Mouse (Mus musculus): ENCODE results near the gene Fmod. TPM values are rescaled to one million over a fixed set of nuclear protein-coding genes. Genes with fewer than 3 reads are reported as not detected.

Fmod gene
- polyA plus RNA-seq, 1 experiment, result not detected

- H3K4me1 ChIP-seq (ENCODE audit: control insufficient read depth, insufficient read depth, low read length), result no peaks in the 10 kb centered on the region
Observed at GRCm38 (mm10) chr1:134092368-134092767, 55.3 kb downstream of the Fmod start.

GRCm38 (mm10) chr1:134092852-134093770 is 56.1 kb downstream of the Fmod start:
- Histone ChIP-seq H3K9me3 (replicated peaks; ENCODE audit: control insufficient read depth, insufficient read depth, low read length, poor library complexity, severe bottlenecking) (no peaks in the 10 kb centered on the region), H3K27me3 (ENCODE audit: control insufficient read depth, insufficient read depth, low read length, poor library complexity, severe bottlenecking) (no peaks in the 10 kb centered on the region), H3K4me1 (ENCODE audit: control insufficient read depth, insufficient read depth, low read length) (peaks cover 2% of the 10 kb centered on the region), H3K36me3 (ENCODE audit: control insufficient read depth, insufficient read depth, low read length, poor library complexity, severe bottlenecking) (no peaks in the 10 kb centered on the region), H3K27ac (ENCODE audit: insufficient read depth, low read length) (no peak overlapping the region), H3K4me3 (ENCODE audit: low read depth, low read length) (peak overlapping the region; percentile 50), H3K9ac (ENCODE audit: low read depth, poor library complexity, severe bottlenecking) (peak overlapping the region; percentile 30; the same call in 1 of the 2 replicates)
- TF ChIP-seq CTCF (IDR thresholded peaks at IDR 0.05; ENCODE audit: low read depth, low read length) (no peak), EP300 (IDR thresholded peaks at IDR 0.05; ENCODE audit: insufficient read depth, low read depth, low read length) (no peak)

More at GRCm38 (mm10) chr1:134092368-134092767, 55.3 kb downstream of the Fmod start:
- 0 out of 2 replicates have a peak overlapping the region, but pooled peaks have one; percentile 10 for H3K9ac ChIP-seq (ENCODE audit: low read depth, poor library complexity, severe bottlenecking)
- no peak overlapping the region for H3K27ac ChIP-seq (ENCODE audit: insufficient read depth, low read length)
- peak overlapping the region; percentile 21; the same call in 1 of the 2 replicates for H3K4me3 ChIP-seq (ENCODE audit: low read depth, low read length)
- no peaks in the 10 kb centered on the region for H3K36me3 ChIP-seq (ENCODE audit: control insufficient read depth, insufficient read depth, low read length, poor library complexity, severe bottlenecking)
- no peaks in the 10 kb centered on the region for H3K9me3 ChIP-seq (replicated peaks; ENCODE audit: control insufficient read depth, insufficient read depth, low read length, poor library complexity, severe bottlenecking)
- H3K27me3 ChIP-seq (ENCODE audit: control insufficient read depth, insufficient read depth, low read length, poor library complexity, severe bottlenecking), result no peaks in the 10 kb centered on the region
- TF ChIP-seq CTCF (IDR thresholded peaks at IDR 0.05; ENCODE audit: low read depth, low read length), result no peak
- no peak for TF ChIP-seq POLR2A (IDR thresholded peaks at IDR 0.05; ENCODE audit: insufficient read depth, low read length)
- no peak for TF ChIP-seq EP300 (IDR thresholded peaks at IDR 0.05; ENCODE audit: insufficient read depth, low read depth, low read length)

- H3K9ac ChIP-seq (ENCODE audit: low read depth, poor library complexity, severe bottlenecking), result peak overlapping the region; percentile 30; the same call in 1 of the 2 replicates
- H3K4me3 ChIP-seq (ENCODE audit: low read depth, low read length), result peak overlapping the region; percentile 50
- no peak overlapping the region for H3K27ac ChIP-seq (ENCODE audit: insufficient read depth, low read length)
- H3K9me3 ChIP-seq (replicated peaks; ENCODE audit: control insufficient read depth, insufficient read depth, low read length, poor library complexity, severe bottlenecking), result no peaks in the 10 kb centered on the region
- TF ChIP-seq POLR2A (IDR thresholded peaks at IDR 0.05; ENCODE audit: insufficient read depth, low read length), result no peak
- no peak for TF ChIP-seq EP300 (IDR thresholded peaks at IDR 0.05; ENCODE audit: insufficient read depth, low read depth, low read length)
- no peak for TF ChIP-seq CTCF (IDR thresholded peaks at IDR 0.05; ENCODE audit: low read depth, low read length)
- H3K4me1 ChIP-seq (ENCODE audit: control insufficient read depth, insufficient read depth, low read length), result peaks cover 2% of the 10 kb centered on the region
- no peaks in the 10 kb centered on the region for H3K36me3 ChIP-seq (ENCODE audit: control insufficient read depth, insufficient read depth, low read length, poor library complexity, severe bottlenecking)
- no peaks in the 10 kb centered on the region for H3K27me3 ChIP-seq (ENCODE audit: control insufficient read depth, insufficient read depth, low read length, poor library complexity, severe bottlenecking)
Observed at GRCm38 (mm10) chr1:134093771-134094526, 56.9 kb downstream of the Fmod start.

- H3K36me3 ChIP-seq (ENCODE audit: control insufficient read depth, insufficient read depth, low read length, poor library complexity, severe bottlenecking), result no peaks in the 10 kb centered on the region
- peaks cover 4% of the 10 kb centered on the region for H3K4me1 ChIP-seq (ENCODE audit: control insufficient read depth, insufficient read depth, low read length)
- H3K9me3 ChIP-seq (replicated peaks; ENCODE audit: control insufficient read depth, insufficient read depth, low read length, poor library complexity, severe bottlenecking), result no peaks in the 10 kb centered on the region
- TF ChIP-seq EP300 (IDR thresholded peaks at IDR 0.05; ENCODE audit: insufficient read depth, low read depth, low read length) (no peak), POLR2A (IDR thresholded peaks at IDR 0.05; ENCODE audit: insufficient read depth, low read length) (no peak), CTCF (IDR thresholded peaks at IDR 0.05; ENCODE audit: low read depth, low read length) (no peak)
- H3K27me3 ChIP-seq (ENCODE audit: control insufficient read depth, insufficient read depth, low read length, poor library complexity, severe bottlenecking), result no peaks in the 10 kb centered on the region
- no peak overlapping the region for H3K27ac ChIP-seq (ENCODE audit: insufficient read depth, low read length)
- H3K4me3 ChIP-seq (ENCODE audit: low read depth, low read length), result no peak overlapping the region
- no peak overlapping the region for H3K9ac ChIP-seq (ENCODE audit: low read depth, poor library complexity, severe bottlenecking)
Observed at GRCm38 (mm10) chr1:134095033-134095612, 58.1 kb downstream of the Fmod start.

GRCm38 (mm10) chr1:134095721-134096120 is 58.7 kb downstream of the Fmod start:
- no peaks in the 10 kb centered on the region for H3K27me3 ChIP-seq (ENCODE audit: control insufficient read depth, insufficient read depth, low read length, poor library complexity, severe bottlenecking)
- no peak overlapping the region for H3K27ac ChIP-seq (ENCODE audit: insufficient read depth, low read length)
- H3K4me1 ChIP-seq (ENCODE audit: control insufficient read depth, insufficient read depth, low read length), result peaks cover 4% of the 10 kb centered on the region
- no peak overlapping the region for H3K4me3 ChIP-seq (ENCODE audit: low read depth, low read length)
- no peak for TF ChIP-seq CTCF (IDR thresholded peaks at IDR 0.05; ENCODE audit: low read depth, low read length)
- no peak for TF ChIP-seq EP300 (IDR thresholded peaks at IDR 0.05; ENCODE audit: insufficient read depth, low read depth, low read length)
- TF ChIP-seq POLR2A (IDR thresholded peaks at IDR 0.05; ENCODE audit: insufficient read depth, low read length), result no peak
- no peaks in the 10 kb centered on the region for H3K9me3 ChIP-seq (replicated peaks; ENCODE audit: control insufficient read depth, insufficient read depth, low read length, poor library complexity, severe bottlenecking)
- H3K9ac ChIP-seq (ENCODE audit: low read depth, poor library complexity, severe bottlenecking), result no peak overlapping the region
- no peaks in the 10 kb centered on the region for H3K36me3 ChIP-seq (ENCODE audit: control insufficient read depth, insufficient read depth, low read length, poor library complexity, severe bottlenecking)
